Mouse (Mus musculus): ENCODE measurements around the gene Pde4c. TPM values are rescaled to one million over a fixed set of nuclear protein-coding genes. Genes with fewer than 3 reads are reported as not detected.
A peak's percentile ranks its signal among the peaks of the same experiment; 100 is the strongest.

Gene Pde4c
- polyA plus RNA-seq, 1 experiment from 2014 or later: 1.4 TPM

- H3K9ac ChIP-seq: peak within 1 kb of the TSS; percentile 88
- under 1% methylated on average over 55 of the region's 55 CpGs for WGBS (ENCODE audit: insufficient replicate concordance)
- peaks cover 31% of the 10 kb centered on the region for H3K36me3 ChIP-seq (replicated peaks)
- no peaks in the 10 kb centered on the region for H3K27me3 ChIP-seq
- no peaks in the 10 kb centered on the region for H3K9me3 ChIP-seq (replicated peaks)
- H3K4me2 ChIP-seq: peak within 1 kb of the TSS; percentile 99
- peak within 1 kb of the TSS; percentile 96 for H3K27ac ChIP-seq (replicated peaks)
- peak; percentile 91 for ATAC-seq (ENCODE audit: insufficient read depth)
- peak within 1 kb of the TSS; percentile 74 for H3K4me3 ChIP-seq (replicated peaks)
- peaks cover 77% of the 10 kb centered on the region for H3K4me1 ChIP-seq (replicated peaks)
Observed at GRCm38 (mm10) chr8:70760775-70761406, 37.4 kb downstream of the Pde4c start, which contains the start of gene Mpv17l2. Mpv17l2 (minus strand) TSS chr8:70760946.

GRCm38 (mm10) chr8:70762118-70762517 is 38.6 kb downstream of the Pde4c start:
- H3K9ac ChIP-seq: peak overlapping the region; percentile 13; the same call in 1 of the 2 replicates
- peaks cover 89% of the 10 kb centered on the region for H3K4me1 ChIP-seq (replicated peaks)
- H3K9me3 ChIP-seq (replicated peaks): no peaks in the 10 kb centered on the region
- peaks cover 21% of the 10 kb centered on the region for H3K36me3 ChIP-seq (replicated peaks)
- no peak overlapping the region for H3K4me3 ChIP-seq (replicated peaks)
- ATAC-seq (ENCODE audit: insufficient read depth): no peak
- peak overlapping the region; percentile 99 for H3K4me2 ChIP-seq
- peak overlapping the region; percentile 94 for H3K27ac ChIP-seq (replicated peaks)
- whole genome bisulfite sequencing (ENCODE audit: insufficient replicate concordance): 29% methylated on average over 1 of the region's 1 CpGs
- no peaks in the 10 kb centered on the region for H3K27me3 ChIP-seq

- H3K9me3 ChIP-seq (replicated peaks): no peaks in the 10 kb centered on the region
- H3K4me1 ChIP-seq (replicated peaks): peaks cover 97% of the 10 kb centered on the region
- no peak for ATAC-seq (ENCODE audit: insufficient read depth)
- H3K36me3 ChIP-seq (replicated peaks): peaks cover 14% of the 10 kb centered on the region
- H3K4me2 ChIP-seq: peak overlapping the region; percentile 95
- WGBS (ENCODE audit: insufficient replicate concordance): under 1% methylated on average over 3 of the region's 3 CpGs
- H3K4me3 ChIP-seq (replicated peaks): 0 out of 2 replicates have a peak overlapping the region, but pooled peaks have one; percentile 64
- H3K27ac ChIP-seq (replicated peaks): peak overlapping the region; percentile 94
- H3K9ac ChIP-seq: 0 out of 2 replicates have a peak overlapping the region, but pooled peaks have one; percentile 19
- no peaks in the 10 kb centered on the region for H3K27me3 ChIP-seq
Observed at GRCm38 (mm10) chr8:70763354-70763753, 39.8 kb downstream of the Pde4c start.

GRCm38 (mm10) chr8:70764026-70764425 is 40.5 kb downstream of the Pde4c start:
- 11% methylated on average over 8 of the region's 8 CpGs for WGBS (ENCODE audit: insufficient replicate concordance)
- Histone ChIP-seq H3K4me1 (replicated peaks) (peaks cover 97% of the 10 kb centered on the region), H3K9ac (peak overlapping the region; percentile 19; the same call in 1 of the 2 replicates), H3K27ac (replicated peaks) (peak overlapping the region; percentile 94), H3K4me2 (peak overlapping the region; percentile 95), H3K9me3 (replicated peaks) (no peaks in the 10 kb centered on the region), H3K27me3 (no peaks in the 10 kb centered on the region), H3K36me3 (replicated peaks) (peaks cover 15% of the 10 kb centered on the region), H3K4me3 (replicated peaks) (peak overlapping the region; percentile 64)
- peak; percentile 29 for ATAC-seq (ENCODE audit: insufficient read depth)

GRCm38 (mm10) chr8:70764676-70765075 is 41.2 kb downstream of the Pde4c start:
- Histone ChIP-seq H3K9me3 (replicated peaks) (no peaks in the 10 kb centered on the region), H3K9ac (peak overlapping the region; percentile 19; the same call in 1 of the 2 replicates), H3K4me1 (replicated peaks) (peaks cover 97% of the 10 kb centered on the region), H3K4me3 (replicated peaks) (peak overlapping the region; percentile 64), H3K36me3 (replicated peaks) (peaks cover 16% of the 10 kb centered on the region), H3K27ac (replicated peaks) (peak overlapping the region; percentile 94), H3K4me2 (peak overlapping the region; percentile 95), H3K27me3 (no peaks in the 10 kb centered on the region)
- 79% methylated on average over 13 of the region's 13 CpGs for WGBS (ENCODE audit: insufficient replicate concordance)
- no peak for ATAC-seq (ENCODE audit: insufficient read depth)

- 29% methylated on average over 9 of the region's 9 CpGs for WGBS (ENCODE audit: insufficient replicate concordance)
- H3K9ac ChIP-seq: peak overlapping the region; percentile 68; the same call in 1 of the 2 replicates
- no peak for ATAC-seq (ENCODE audit: insufficient read depth)
- peak overlapping the region; percentile 94 for H3K27ac ChIP-seq (replicated peaks)
- H3K27me3 ChIP-seq: no peaks in the 10 kb centered on the region
- H3K9me3 ChIP-seq (replicated peaks): no peaks in the 10 kb centered on the region
- H3K4me2 ChIP-seq: peak overlapping the region; percentile 95
- H3K4me3 ChIP-seq (replicated peaks): peak overlapping the region; percentile 64
- peaks cover 97% of the 10 kb centered on the region for H3K4me1 ChIP-seq (replicated peaks)
- peaks cover 17% of the 10 kb centered on the region for H3K36me3 ChIP-seq (replicated peaks)
Observed at GRCm38 (mm10) chr8:70765329-70765728, 41.8 kb downstream of the Pde4c start.

- no peak for ATAC-seq (ENCODE audit: insufficient read depth)
- Histone ChIP-seq H3K9me3 (replicated peaks) (no peaks in the 10 kb centered on the region), H3K4me3 (replicated peaks) (peak overlapping the region; percentile 64), H3K4me2 (peak overlapping the region; percentile 95), H3K4me1 (replicated peaks) (peaks cover 100% of the 10 kb centered on the region), H3K36me3 (replicated peaks) (peaks cover 24% of the 10 kb centered on the region), H3K27me3 (no peaks in the 10 kb centered on the region), H3K9ac (peak overlapping the region; percentile 68), H3K27ac (replicated peaks) (peak overlapping the region; percentile 94)
- 3% methylated on average over 34 of the region's 34 CpGs for WGBS (ENCODE audit: insufficient replicate concordance)
Observed at GRCm38 (mm10) chr8:70765838-70766570, 42.5 kb downstream of the Pde4c start.

- Histone ChIP-seq H3K9me3 (replicated peaks) (no peaks in the 10 kb centered on the region), H3K27me3 (no peaks in the 10 kb centered on the region), H3K4me1 (replicated peaks) (peaks cover 99% of the 10 kb centered on the region), H3K4me2 (peak overlapping the region; percentile 95), H3K27ac (replicated peaks) (peak overlapping the region; percentile 94), H3K9ac (peak overlapping the region; percentile 68), H3K4me3 (replicated peaks) (peak overlapping the region; percentile 64), H3K36me3 (replicated peaks) (peaks cover 32% of the 10 kb centered on the region)
- 13% methylated on average over 21 of the region's 21 CpGs for WGBS (ENCODE audit: insufficient replicate concordance)
- peak; percentile 24 for ATAC-seq (ENCODE audit: insufficient read depth)
Observed at GRCm38 (mm10) chr8:70766571-70767440, 43.3 kb downstream of the Pde4c start.

- WGBS (ENCODE audit: insufficient replicate concordance): 81% methylated on average over 6 of the region's 6 CpGs
- Histone ChIP-seq H3K27me3 (no peaks in the 10 kb centered on the region), H3K27ac (replicated peaks) (peak overlapping the region; percentile 94), H3K4me2 (no peak overlapping the region), H3K4me3 (replicated peaks) (no peak overlapping the region), H3K4me1 (replicated peaks) (peaks cover 92% of the 10 kb centered on the region), H3K36me3 (replicated peaks) (peaks cover 36% of the 10 kb centered on the region), H3K9ac (no peak overlapping the region), H3K9me3 (replicated peaks) (no peaks in the 10 kb centered on the region)
- no peak for ATAC-seq (ENCODE audit: insufficient read depth)
Observed at GRCm38 (mm10) chr8:70767503-70767902, 44.0 kb downstream of the Pde4c start.

GRCm38 (mm10) chr8:70768231-70768776 is 44.8 kb downstream of the Pde4c start:
- no peak overlapping the region for H3K9ac ChIP-seq
- H3K27me3 ChIP-seq: no peaks in the 10 kb centered on the region
- no peak overlapping the region for H3K4me3 ChIP-seq (replicated peaks)
- WGBS (ENCODE audit: insufficient replicate concordance): 82% methylated on average over 32 of the region's 32 CpGs
- H3K36me3 ChIP-seq (replicated peaks): peaks cover 35% of the 10 kb centered on the region
- H3K27ac ChIP-seq (replicated peaks): peak overlapping the region; percentile 94
- peaks cover 92% of the 10 kb centered on the region for H3K4me1 ChIP-seq (replicated peaks)
- ATAC-seq (ENCODE audit: insufficient read depth): no peak
- no peaks in the 10 kb centered on the region for H3K9me3 ChIP-seq (replicated peaks)
- peak overlapping the region; percentile 40; the same call in 1 of the 2 replicates for H3K4me2 ChIP-seq
